Mouse (Mus musculus) CH12.LX (cell line): ENCODE measurements around the gene Larp4. TPM values are rescaled to one million over a fixed set of nuclear protein-coding genes. Genes with fewer than 3 reads are reported as not detected.

ENCODE experiments used
- DNase-seq: peaks from one replicate; pipeline ENCODE4 v3.0.0-alpha.2; 2013; ENCODE audit errors: extremely low read depth
- H3K27ac ChIP-seq: 2 replicates; pipeline ENCODE4 v1.5.1; 2012; ENCODE audit warnings: low read depth, mild to moderate bottlenecking, control low read depth, moderate library complexity; ENCODE audit not compliant: insufficient read depth
- H3K27me3 ChIP-seq: replicated peaks from 2 replicates; pipeline ENCODE3; 2012; ENCODE audit warnings: inconsistent platforms
- H3K36me3 ChIP-seq, 2 experiments: replicated peaks in 1 of 2; 2 replicates each; pipeline versions ENCODE3 to v1.6.1; 2012; ENCODE audit warnings: inconsistent platforms in 1 of 2, low read length in 1 of 2, mild to moderate bottlenecking in 1 of 2, mixed read lengths in 1 of 2, moderate library complexity in 1 of 2; ENCODE audit not compliant: control insufficient read depth in 1 of 2, insufficient read depth in 1 of 2
- H3K4me1 ChIP-seq, 2 experiments: 2 replicates each; pipeline ENCODE4 v1.6.1; 2012; ENCODE audit warnings: inconsistent platforms in 1 of 2, moderate library complexity in 1 of 2; ENCODE audit not compliant: insufficient read depth in 2 of 2, control insufficient read depth in 1 of 2
- H3K4me2 ChIP-seq: 2 replicates; pipeline ENCODE4 v1.6.1; 2012; ENCODE audit warnings: low read depth, mild to moderate bottlenecking, control low read depth; ENCODE audit not compliant: poor library complexity, insufficient read depth, severe bottlenecking
- H3K4me3 ChIP-seq, 3 experiments: fragments of 150-350 bp in 1 of 3; sonication (generic) in 1 of 3; replicated peaks in 1 of 3; 2 replicates each; pipeline versions ENCODE3 to v1.5.1; 2011 to 2012; ENCODE audit warnings: low read depth in 2 of 3, low read length in 2 of 3, mild to moderate bottlenecking in 2 of 3, moderate library complexity in 2 of 3, control low read depth in 1 of 3, improper control_type of control experiment in 1 of 3, inconsistent platforms in 1 of 3, mixed read lengths in 1 of 3; ENCODE audit not compliant: poor library complexity in 1 of 3
- H3K79me2 ChIP-seq: replicated peaks from 2 replicates; pipeline ENCODE4 v1.6.1; 2012; ENCODE audit warnings: mild to moderate bottlenecking, moderate library complexity; ENCODE audit not compliant: control insufficient read depth, poor library complexity, insufficient read depth, severe bottlenecking; ENCODE audit errors: extremely low read depth
- H3K9ac ChIP-seq: 2 replicates; pipeline ENCODE4 v1.6.1; 2012; ENCODE audit warnings: low read depth, mild to moderate bottlenecking, control low read depth, moderate library complexity; ENCODE audit not compliant: insufficient read depth
- H3K9me3 ChIP-seq: replicated peaks from 2 replicates; pipeline ENCODE3; 2012; ENCODE audit warnings: low read length, inconsistent platforms, mixed read lengths
- BHLHE40 ChIP-seq: IDR thresholded peaks from 2 replicates; pipeline ENCODE4 v1.6.1; 2011; ENCODE audit warnings: mild to moderate bottlenecking, low read depth, low read length, improper control_type of control experiment
- CTCF ChIP-seq, 2 experiments: IDR thresholded peaks in 1 of 2; conservative IDR thresholded peaks in 1 of 2; 2 replicates each; pipeline ENCODE4 v1.5.1; 2011 to 2012; ENCODE audit warnings: low read depth in 2 of 2, low read length in 2 of 2, improper control_type of control experiment in 1 of 2, inconsistent platforms in 1 of 2, mild to moderate bottlenecking in 1 of 2, moderate library complexity in 1 of 2
- E2F4 ChIP-seq: IDR thresholded peaks from 2 replicates; pipeline ENCODE4 v1.6.1; 2011; ENCODE audit warnings: low read depth, low read length, improper control_type of control experiment; ENCODE audit not compliant: insufficient replicate concordance
- ELF1 ChIP-seq: IDR thresholded peaks from 2 replicates; pipeline ENCODE4 v1.6.1; 2014; ENCODE audit warnings: low read depth, mild to moderate bottlenecking, inconsistent platforms, low read length, improper control_type of control experiment
- EP300 ChIP-seq: IDR thresholded peaks from 2 replicates; pipeline ENCODE4 v1.6.1; 2011; ENCODE audit warnings: low read length, improper control_type of control experiment
- IRF4 ChIP-seq: IDR thresholded peaks from 2 replicates; pipeline ENCODE4 v1.6.1; 2014; ENCODE audit warnings: low read depth, mild to moderate bottlenecking, inconsistent platforms, low read length, improper control_type of control experiment
- JUN ChIP-seq: IDR thresholded peaks from 2 replicates; pipeline ENCODE4 v1.6.1; 2011; ENCODE audit warnings: low read depth, mild to moderate bottlenecking, low read length, improper control_type of control experiment, moderate library complexity; ENCODE audit not compliant: insufficient read depth
- JUND ChIP-seq: conservative IDR thresholded peaks from 2 replicates; pipeline ENCODE4 v1.6.1; 2011; ENCODE audit warnings: low read depth, low read length, improper control_type of control experiment
- KAT2A ChIP-seq: IDR thresholded peaks from 2 replicates; pipeline ENCODE4 v1.6.1; 2012; ENCODE audit warnings: low read length, improper control_type of control experiment, inconsistent platforms; ENCODE audit not compliant: insufficient replicate concordance
- MAFK ChIP-seq: IDR thresholded peaks from 2 replicates; pipeline ENCODE4 v1.6.1; 2011; ENCODE audit warnings: low read length, improper control_type of control experiment; ENCODE audit not compliant: insufficient replicate concordance
- MAX ChIP-seq: IDR thresholded peaks from 2 replicates; pipeline ENCODE4 v1.6.1; 2011; ENCODE audit warnings: low read length, improper control_type of control experiment
- MAZ ChIP-seq: IDR thresholded peaks from 2 replicates; pipeline ENCODE4 v1.6.1; 2012; ENCODE audit warnings: low read depth, mild to moderate bottlenecking, inconsistent platforms, low read length, improper control_type of control experiment, moderate library complexity
- MEF2A ChIP-seq: IDR thresholded peaks from 2 replicates; pipeline ENCODE4 v1.6.1; 2014; ENCODE audit warnings: low read depth, mild to moderate bottlenecking, inconsistent platforms, low read length, improper control_type of control experiment, borderline replicate concordance
- MYC ChIP-seq: IDR thresholded peaks from 2 replicates; pipeline ENCODE4 v1.6.1; 2011; ENCODE audit warnings: low read depth, mild to moderate bottlenecking, improper control_type of control experiment, low read length
- PAX5 ChIP-seq: IDR thresholded peaks from 2 replicates; pipeline ENCODE4 v1.6.1; 2012; ENCODE audit warnings: low read length, inconsistent platforms, mixed read lengths
- POLR2A ChIP-seq: IDR thresholded peaks from 2 replicates; pipeline ENCODE4 v1.6.1; 2011; ENCODE audit warnings: low read depth, mild to moderate bottlenecking, improper control_type of control experiment, low read length
- POLR2AphosphoS2 ChIP-seq: IDR thresholded peaks from 2 replicates; pipeline ENCODE4 v1.6.1; 2011; ENCODE audit warnings: low read depth, low read length, improper control_type of control experiment
- RAD21 ChIP-seq: IDR thresholded peaks from 2 replicates; pipeline ENCODE4 v1.6.1; 2011; ENCODE audit warnings: low read depth, mild to moderate bottlenecking, low read length, improper control_type of control experiment, moderate library complexity
- RCOR1 ChIP-seq: conservative IDR thresholded peaks from 2 replicates; pipeline ENCODE4 v1.6.1; 2012; ENCODE audit warnings: low read depth, mild to moderate bottlenecking, inconsistent platforms, low read length, improper control_type of control experiment
- SIN3A ChIP-seq: IDR thresholded peaks from 2 replicates; pipeline ENCODE4 v1.6.1; 2012; ENCODE audit warnings: low read length, improper control_type of control experiment, inconsistent platforms
- SMC3 ChIP-seq: IDR thresholded peaks from 2 replicates; pipeline ENCODE4 v1.6.1; 2011; ENCODE audit warnings: low read depth, low read length, improper control_type of control experiment
- TBP ChIP-seq: conservative IDR thresholded peaks from 2 replicates; pipeline ENCODE4 v1.6.1; 2011; ENCODE audit warnings: low read depth, low read length, improper control_type of control experiment
- UBTF ChIP-seq: IDR thresholded peaks from 2 replicates; pipeline ENCODE4 v1.6.1; 2012; ENCODE audit warnings: low read depth, mild to moderate bottlenecking, inconsistent platforms, low read length, improper control_type of control experiment, moderate library complexity
- USF2 ChIP-seq: conservative IDR thresholded peaks from 2 replicates; pipeline ENCODE4 v1.6.1; 2011; ENCODE audit warnings: low read depth, low read length, improper control_type of control experiment
- ZC3H11A ChIP-seq: IDR thresholded peaks from 2 replicates; pipeline ENCODE4 v1.6.1; 2012; ENCODE audit warnings: low read depth, mild to moderate bottlenecking, inconsistent platforms, low read length, improper control_type of control experiment
- ZMIZ1 ChIP-seq: IDR thresholded peaks from 2 replicates; pipeline ENCODE4 v1.6.1; 2012; ENCODE audit warnings: low read depth, mild to moderate bottlenecking, inconsistent platforms, low read length, improper control_type of control experiment
- ZNF384 ChIP-seq: IDR thresholded peaks from 2 replicates; pipeline ENCODE4 v1.6.1; 2012; ENCODE audit warnings: low read depth, low read length, improper control_type of control experiment, inconsistent platforms
- dilution Hi-C: fragments of 300-500 bp; cut with MboI; formaldehyde crosslinking; loops from 2 replicates; pipeline ENCODE4 v1.14.3; 2020; ENCODE audit warnings: low sequenced_read_pairs; ENCODE audit not compliant: extremely low pct_unique_long_range_greater_than_20kb, extremely low pct_ligation_motif_present
- in situ Hi-C: fragments of 300-500 bp; cut with MboI; formaldehyde crosslinking; loops from 3 replicates; pipeline ENCODE4 v1.14.3; 2019; ENCODE audit warnings: low sequenced_read_pairs, low pct_ligation_motif_present, low pct_unique_long_range_greater_than_20kb, mixed read lengths
- polyA plus RNA-seq: library from polyadenylated mRNA; unstranded; fragments of >175 nt; gene quantifications from 2 replicates; pipeline ENCODE4 v1.2.1, GENCODE M21; 2012; ENCODE audit warnings: low read depth; ENCODE audit not compliant: insufficient read length
- total RNA-seq, 2 experiments: library from RNA; depleted of rRNA; stranded (reverse); fragments of 300-350 nt in 1 of 2; fragments of >200 nt in 1 of 2; gene quantifications; 2 replicates each; pipeline ENCODE4 v1.2.3; 2012 to 2014

The Larp4 gene
- total and polyA plus RNA-seq, 3 experiments: 81.9 to 135 (median 96.3) TPM

GRCm38 (mm10) chr15:99936659-99937058 is 33.2 kb upstream of the Larp4 start:
- Histone ChIP-seq H3K36me3 (no peaks in the 10 kb centered on the region), H3K79me2 (no peaks in the 10 kb centered on the region), H3K4me1 (no peaks in the 10 kb centered on the region; a peak in 1 of 4 replicates), H3K4me2 (no peak overlapping the region), H3K27me3 (no peaks in the 10 kb centered on the region), H3K27ac (no peak overlapping the region), H3K9ac (no peak overlapping the region), H3K4me3 (no peak overlapping the region), H3K9me3 (no peaks in the 10 kb centered on the region)
- no peak for DNase-seq
- dilution Hi-C loops (no loop called here), in situ Hi-C loops (no loop called here)
- TF ChIP-seq SIN3A (no peak), ZNF384 (no peak), ZC3H11A (no peak), USF2 (no peak), MYC (no peak), IRF4 (no peak), E2F4 (no peak), JUND (no peak), SMC3 (no peak), POLR2AphosphoS2 (no peak), UBTF (no peak)

- Histone ChIP-seq H3K9me3 (no peaks in the 10 kb centered on the region), H3K4me2 (no peak overlapping the region), H3K4me1 (no peaks in the 10 kb centered on the region; a peak in 1 of 4 replicates), H3K79me2 (no peaks in the 10 kb centered on the region), H3K27ac (no peak overlapping the region), H3K9ac (no peak overlapping the region), H3K36me3 (no peaks in the 10 kb centered on the region), H3K27me3 (no peaks in the 10 kb centered on the region), H3K4me3 (no peak overlapping the region)
- in situ Hi-C loops (no loop called here), dilution Hi-C loops (no loop called here)
- DNase-seq: no peak
- no peak for TF ChIP-seq BHLHE40
- TF ChIP-seq MAFK: no peak
- no peak for TF ChIP-seq MAZ
- no peak for TF ChIP-seq POLR2A
- TF ChIP-seq MAX: no peak
- TF ChIP-seq ZNF384: no peak
Measured at GRCm38 (mm10) chr15:99937841-99938240, 32.0 kb upstream of the Larp4 start.

DNA sequence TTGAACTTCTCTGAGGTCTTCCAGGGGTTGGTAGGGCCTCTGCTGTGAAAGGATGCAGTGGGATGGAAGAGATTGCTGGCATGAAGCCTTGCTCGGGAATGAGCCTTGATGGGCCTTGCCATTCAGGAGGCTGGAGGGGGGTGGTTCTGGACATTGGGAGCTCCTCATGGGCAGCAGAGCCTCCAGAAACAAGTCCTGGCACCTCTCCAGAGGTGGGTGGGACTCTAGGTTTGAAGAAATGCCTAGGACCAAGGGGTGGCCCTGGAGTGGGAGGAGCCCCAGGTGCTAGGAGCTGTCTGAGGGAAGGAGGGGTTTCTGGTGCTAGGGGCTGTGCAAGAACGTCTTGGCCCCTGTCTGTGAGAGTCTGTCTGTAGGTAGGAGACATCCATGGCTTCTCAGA is 29.4 kb upstream of the Larp4 start:
- dilution Hi-C loops: no loop called here
- H3K4me2 ChIP-seq: no peak overlapping the region
- in situ Hi-C loops: no loop called here
- TF ChIP-seq SIN3A: no peak
- TF ChIP-seq KAT2A: no peak
- no peak for TF ChIP-seq BHLHE40
- no peak for TF ChIP-seq E2F4
- no peak for TF ChIP-seq TBP
- no peak for TF ChIP-seq RAD21
- TF ChIP-seq MYC: no peak
- no peak for TF ChIP-seq RCOR1
- TF ChIP-seq POLR2AphosphoS2: no peak
- TF ChIP-seq MAFK: no peak
- no peak for TF ChIP-seq PAX5
- no peak for TF ChIP-seq ZMIZ1
- no peak for TF ChIP-seq JUN
- no peak for TF ChIP-seq ELF1
- TF ChIP-seq MAZ: no peak
- no peak for TF ChIP-seq CTCF (conservative IDR thresholded peaks at IDR 0.05 in 1 of 2, IDR thresholded peaks at IDR 0.05 in 1 of 2; ENCODE audit: low read depth in 2 of 2, low read length in 2 of 2)
- no peak for TF ChIP-seq EP300
- TF ChIP-seq POLR2A: no peak
- no peak for TF ChIP-seq MEF2A

More for the DNA sequence above, 29.4 kb upstream of the Larp4 start:
- Histone ChIP-seq H3K36me3 (no peaks in the 10 kb centered on the region), H3K27me3 (no peaks in the 10 kb centered on the region), H3K27ac (no peak overlapping the region), H3K79me2 (no peaks in the 10 kb centered on the region), H3K9ac (no peak overlapping the region), H3K9me3 (peaks cover 3% of the 10 kb centered on the region), H3K4me1 (no peaks in the 10 kb centered on the region; a peak in 1 of 4 replicates), H3K4me3 (no peak overlapping the region)
- no peak for DNase-seq
